Mouse (Mus musculus) intestine, embryonic 14.5 days (tissue): ENCODE data around the gene Ghrh. TPM values are rescaled to one million over a fixed set of nuclear protein-coding genes. Genes with fewer than 3 reads are reported as not detected.

Source experiments
- ATAC-seq: fragments of 200-750 bp; cut with Nextera tagmentation; replicated peaks from 2 replicates; pipeline ENCODE4 v1.8.0; 2017; ENCODE audit warnings: low read depth, moderate number of reproducible peaks, moderate TSS enrichment, moderate library complexity; ENCODE audit not compliant: low FRiP score, low TSS enrichment
- DNase-seq: peaks from one replicate; pipeline ENCODE4 v3.0.0-alpha.2; 2018; ENCODE audit warnings: low spot score
- H3K27ac ChIP-seq: fragments of 300-500 bp; sonication (generic); 2 replicates; pipeline ENCODE4 v1.5.1; 2014; ENCODE audit warnings: low read depth, mild to moderate bottlenecking, control low read depth
- H3K27me3 ChIP-seq: fragments of 300-500 bp; sonication (generic); replicated peaks from 2 replicates; pipeline ENCODE4 v1.6.1; 2014; ENCODE audit warnings: low read length, control low read depth; ENCODE audit not compliant: control insufficient read depth, insufficient read depth
- H3K36me3 ChIP-seq: fragments of 300-500 bp; sonication (generic); 2 replicates; pipeline ENCODE4 v1.6.1; 2014; ENCODE audit warnings: low read length, control low read depth; ENCODE audit not compliant: control insufficient read depth, insufficient read depth
- H3K4me1 ChIP-seq: fragments of 300-500 bp; sonication (generic); replicated peaks from 2 replicates; pipeline ENCODE4 v1.6.1; 2014; ENCODE audit warnings: low read length, control low read depth, mixed read lengths; ENCODE audit not compliant: control insufficient read depth, insufficient read depth
- H3K4me2 ChIP-seq: fragments of 300-500 bp; sonication (generic); 2 replicates; pipeline ENCODE4 v1.6.1; 2014; ENCODE audit warnings: low read length
- H3K4me3 ChIP-seq: fragments of 300-500 bp; sonication (generic); 2 replicates; pipeline ENCODE4 v1.5.1; 2014; ENCODE audit warnings: low read depth, low read length, control low read depth, mixed read lengths
- H3K9ac ChIP-seq: fragments of 300-500 bp; sonication (generic); 2 replicates; pipeline ENCODE4 v1.6.1; 2014; ENCODE audit warnings: mild to moderate bottlenecking, low read length
- H3K9me3 ChIP-seq: fragments of 300-500 bp; sonication (generic); 2 replicates; pipeline ENCODE4 v1.6.1; 2016; ENCODE audit warnings: low read length, control low read depth; ENCODE audit not compliant: control insufficient read depth
- WGBS: fragments of 180-500 bp; shearing (Covaris S2); extraction: QIAGEN DNeasy Blood & Tissue Kit; methylation state at CpG from one replicate; pipeline ENCODE4 v1.1.7; 2014; 5-methylcytosine and 5-hydroxymethylcytosine counted together
- polyA plus RNA-seq: library from polyadenylated mRNA; unstranded; fragments of >200 nt; fragmentation: Nextera tagmentation; extraction: Ambion mirVana; gene quantifications from 2 replicates; pipeline ENCODE4 v1.2.1, GENCODE M21; 2014

Gene Ghrh
- polyA plus RNA-seq, 1 experiment from 2014 or later, result 0.68 TPM

DNA sequence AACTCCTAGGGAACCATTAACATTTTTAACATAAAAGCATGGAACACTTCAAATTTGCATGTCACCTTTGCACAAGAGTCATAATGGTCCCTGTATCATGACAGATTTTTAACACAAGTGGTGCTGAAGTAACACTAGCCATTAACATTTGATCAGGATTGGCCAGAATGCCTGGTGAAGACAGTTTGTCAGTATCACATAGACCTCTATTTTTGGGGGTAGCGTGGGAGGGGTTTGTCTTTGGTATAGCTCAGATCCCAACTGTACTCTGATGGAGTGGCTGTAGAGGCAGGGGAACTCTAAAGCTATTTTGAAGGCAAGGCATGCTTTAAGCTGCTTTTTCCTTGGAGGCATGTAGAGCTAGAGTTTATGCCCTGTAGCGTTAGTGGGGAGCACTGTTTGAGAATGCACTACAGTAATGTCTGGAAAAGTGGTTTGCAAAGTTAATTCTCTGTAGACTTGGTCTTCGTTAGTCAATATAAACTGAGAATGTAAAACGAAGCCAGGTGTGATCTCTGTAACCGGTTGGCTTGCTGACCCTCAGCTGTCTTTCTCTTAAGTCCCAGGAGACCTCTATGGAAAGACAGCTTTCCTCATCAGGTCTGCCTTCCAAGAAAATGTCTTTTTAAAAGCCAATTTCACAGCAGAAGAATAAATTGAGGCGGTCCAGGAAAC, 36.2 kb downstream of the Ghrh start:
- Histone ChIP-seq H3K36me3 (peaks cover 86% of the 10 kb centered on the region), H3K9me3 (no peaks in the 10 kb centered on the region), H3K27ac (no peak overlapping the region), H3K9ac (no peak overlapping the region), H3K27me3 (no peaks in the 10 kb centered on the region), H3K4me1 (peaks cover 12% of the 10 kb centered on the region), H3K4me2 (no peak overlapping the region), H3K4me3 (no peak overlapping the region)
- ATAC-seq (no peak), DNase-seq (no peak)
- 89% methylated on average over 6 of the region's 6 CpGs for WGBS

DNA sequence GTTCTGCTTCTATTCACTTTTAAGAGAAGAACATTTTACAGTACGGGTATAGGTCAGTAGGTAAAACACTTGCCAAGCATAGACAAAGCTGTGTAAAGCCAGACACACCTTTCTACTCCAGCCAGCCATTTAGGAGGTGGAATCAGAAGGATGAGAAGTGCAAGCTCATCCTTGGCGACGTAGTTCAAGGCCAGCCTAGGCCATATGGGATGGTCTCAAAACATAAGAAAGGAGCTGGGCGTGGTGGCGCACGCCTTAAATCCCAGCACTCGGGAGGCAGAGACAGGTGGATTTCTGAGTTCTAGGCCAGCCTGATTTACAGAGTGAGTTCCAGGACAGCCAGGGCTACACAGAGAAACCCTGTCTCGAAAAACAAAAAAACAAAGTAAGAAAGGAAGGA, 37.7 kb downstream of the Ghrh start:
- peaks cover 85% of the 10 kb centered on the region for H3K36me3 ChIP-seq

DNA sequence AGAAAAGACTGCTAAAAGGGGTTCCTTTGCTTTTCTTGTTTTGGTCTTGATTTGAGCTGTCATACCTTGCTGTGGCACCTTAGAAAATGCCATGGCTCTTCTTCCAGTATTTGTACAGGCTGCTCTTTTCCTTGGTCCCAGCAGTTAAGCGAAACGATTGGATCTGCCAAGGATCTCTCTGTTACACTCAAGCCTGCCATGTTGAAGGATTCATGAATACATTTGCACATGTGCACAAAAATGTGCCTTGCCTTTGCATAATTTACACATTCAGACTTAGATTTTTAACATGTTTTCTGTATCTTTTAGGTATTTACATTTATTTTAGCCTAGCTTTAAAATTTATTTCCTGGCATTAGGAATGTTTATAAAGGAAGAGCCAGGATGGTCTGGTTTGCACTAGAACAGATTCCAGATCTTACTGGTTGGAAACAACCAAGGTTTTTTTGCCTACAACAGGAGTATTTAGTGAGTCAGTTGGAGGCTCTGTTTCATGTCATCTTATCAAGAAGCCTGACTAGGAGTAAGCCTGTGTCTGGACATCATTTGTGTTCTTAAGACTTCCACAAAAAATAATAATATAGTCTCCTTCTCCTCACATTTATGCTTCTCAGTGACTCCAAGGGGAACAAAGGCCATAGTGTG, 38.9 kb downstream of the Ghrh start:
- no peak overlapping the region for H3K4me3 ChIP-seq
- DNase-seq (no peak), ATAC-seq (peak; percentile 71)
- WGBS, result 29% methylated on average over 2 of the region's 2 CpGs
- peaks cover 82% of the 10 kb centered on the region for H3K36me3 ChIP-seq
- H3K4me2 ChIP-seq, result no peak overlapping the region
- peak overlapping the region; percentile 84 for H3K27ac ChIP-seq
- H3K9ac ChIP-seq, result no peak overlapping the region
- H3K4me1 ChIP-seq, result peaks cover 22% of the 10 kb centered on the region
- H3K9me3 ChIP-seq, result no peaks in the 10 kb centered on the region
- no peaks in the 10 kb centered on the region for H3K27me3 ChIP-seq

More for the DNA sequence above, 37.7 kb downstream of the Ghrh start:
- H3K9me3 ChIP-seq, result no peaks in the 10 kb centered on the region
- 0 out of 2 replicates have a peak overlapping the region, but pooled peaks have one; percentile 84 for H3K27ac ChIP-seq
- H3K4me1 ChIP-seq, result peaks cover 22% of the 10 kb centered on the region
- no peaks in the 10 kb centered on the region for H3K27me3 ChIP-seq
- ATAC-seq, result no peak
- 93% methylated on average over 8 of the region's 8 CpGs for WGBS
- H3K4me3 ChIP-seq, result no peak overlapping the region
- H3K9ac ChIP-seq, result no peak overlapping the region
- no peak for DNase-seq
- H3K4me2 ChIP-seq, result no peak overlapping the region

DNA sequence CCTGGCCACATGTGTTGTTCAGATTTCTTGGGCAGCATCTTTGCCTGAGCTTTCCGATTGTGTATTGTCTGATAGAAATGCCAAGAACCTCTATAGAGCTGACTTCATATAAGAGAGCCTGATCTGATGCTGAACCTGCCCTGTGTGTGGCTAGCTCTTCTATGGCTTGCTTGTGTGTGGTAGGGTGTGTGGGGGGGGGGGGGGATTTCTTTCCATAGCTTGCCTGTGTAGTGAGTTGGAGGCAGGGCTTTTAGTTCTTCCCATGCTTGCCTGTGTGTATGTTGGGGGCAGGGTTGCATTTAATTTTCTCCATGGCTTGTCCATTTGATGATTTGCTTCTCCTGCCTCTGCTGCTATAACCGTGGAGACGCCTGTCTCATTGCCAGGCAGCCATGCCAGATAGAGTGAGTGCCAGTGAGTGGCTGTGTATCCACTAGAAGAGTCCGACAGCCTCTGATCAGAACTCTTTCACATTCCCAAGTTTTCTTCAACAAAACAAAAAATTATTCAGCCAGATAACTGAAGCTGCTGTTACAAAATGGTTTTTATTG, 39.5 kb downstream of the Ghrh start:
- no peaks in the 10 kb centered on the region for H3K9me3 ChIP-seq
- H3K4me3 ChIP-seq, result no peak overlapping the region
- no peak for ATAC-seq
- WGBS, result 48% methylated on average over 4 of the region's 4 CpGs
- H3K4me2 ChIP-seq, result no peak overlapping the region
- H3K9ac ChIP-seq, result no peak overlapping the region
- peaks cover 82% of the 10 kb centered on the region for H3K36me3 ChIP-seq
- H3K4me1 ChIP-seq, result peaks cover 22% of the 10 kb centered on the region
- H3K27ac ChIP-seq, result peak overlapping the region; percentile 84
- H3K27me3 ChIP-seq, result no peaks in the 10 kb centered on the region
- no peak for DNase-seq

DNA sequence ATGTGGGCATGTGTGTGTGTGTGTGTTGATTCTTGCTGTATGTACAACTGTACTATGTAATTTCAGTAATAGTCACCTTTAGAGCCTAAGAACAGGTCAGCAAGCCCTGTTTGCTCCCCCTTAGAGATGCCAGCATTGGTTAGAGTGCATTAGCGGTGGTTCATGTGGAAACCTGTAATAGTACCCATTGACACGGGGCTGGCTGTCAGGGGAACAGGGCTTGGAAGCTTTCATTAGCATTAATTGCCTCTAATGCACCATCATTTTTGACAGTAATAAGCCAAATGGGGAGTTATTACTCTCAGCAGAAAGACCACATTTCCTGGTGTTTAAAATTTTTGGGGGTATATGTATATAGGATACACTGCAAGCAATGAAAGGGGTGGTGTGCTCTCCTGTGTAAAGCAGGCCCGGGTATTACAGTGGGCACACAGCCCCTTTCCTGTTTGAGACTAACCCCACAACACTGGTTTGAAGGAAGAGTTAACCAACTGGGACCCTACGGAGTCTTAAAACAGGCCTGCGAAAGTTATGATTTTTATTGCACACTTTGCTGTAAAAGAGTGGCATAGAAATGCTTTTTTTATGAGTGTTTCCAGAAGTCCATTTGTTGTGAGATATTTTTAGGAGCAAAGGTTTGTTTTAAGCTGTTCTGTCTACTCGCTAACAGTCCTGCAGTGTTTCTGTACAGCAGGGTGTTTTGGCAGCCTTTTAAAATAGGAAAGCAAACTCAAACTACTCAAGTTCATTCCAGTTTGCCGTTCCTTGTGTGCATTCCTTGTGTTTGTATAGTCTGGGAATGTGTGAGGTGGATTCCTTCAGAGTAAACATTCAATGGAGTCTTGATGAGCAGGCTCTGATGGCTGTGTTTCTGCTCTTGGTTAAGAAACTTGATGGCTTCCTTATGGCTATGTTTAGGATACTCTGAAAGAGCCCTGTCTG, 40.9 kb downstream of the Ghrh start:
- no peak overlapping the region for H3K9ac ChIP-seq
- WGBS, result 35% methylated on average over 7 of the region's 7 CpGs
- H3K9me3 ChIP-seq, result no peaks in the 10 kb centered on the region
- H3K4me1 ChIP-seq, result peaks cover 22% of the 10 kb centered on the region
- DNase-seq, result no peak
- no peak overlapping the region for H3K4me2 ChIP-seq
- H3K27ac ChIP-seq, result peak overlapping the region; percentile 84
- H3K36me3 ChIP-seq, result peaks cover 83% of the 10 kb centered on the region
- peak; percentile 46; the same call in 1 of the 2 replicates for ATAC-seq
- no peak overlapping the region for H3K4me3 ChIP-seq
- H3K27me3 ChIP-seq, result no peaks in the 10 kb centered on the region

DNA sequence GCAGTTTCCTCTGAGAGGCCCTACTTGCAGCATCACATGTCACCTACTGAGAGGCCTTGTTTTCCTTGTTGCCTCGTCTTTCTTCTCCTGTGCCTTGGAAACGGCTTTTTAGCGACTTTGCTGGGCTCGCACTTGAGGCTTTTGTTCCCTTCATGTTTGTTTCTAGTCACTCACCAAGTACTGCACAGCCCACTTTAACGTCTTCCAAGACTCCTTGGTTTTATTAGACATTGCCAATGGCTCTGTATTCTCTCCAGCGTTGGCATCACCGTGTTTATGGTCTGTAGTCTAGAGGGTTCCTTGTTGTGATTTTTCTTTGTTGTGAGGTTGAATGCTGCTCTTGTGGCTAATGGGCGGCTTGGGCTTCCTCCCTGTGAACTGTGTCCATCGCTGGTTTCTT, 44.2 kb downstream of the Ghrh start:
- peaks cover 85% of the 10 kb centered on the region for H3K36me3 ChIP-seq
- WGBS, result 81% methylated on average over 9 of the region's 9 CpGs
- H3K27me3 ChIP-seq, result no peaks in the 10 kb centered on the region
- peaks cover 20% of the 10 kb centered on the region for H3K4me1 ChIP-seq
- no peak overlapping the region for H3K4me3 ChIP-seq
- H3K9ac ChIP-seq, result no peak overlapping the region
- DNase-seq (no peak), ATAC-seq (no peak)
- no peak overlapping the region for H3K27ac ChIP-seq
- H3K9me3 ChIP-seq, result no peaks in the 10 kb centered on the region
- H3K4me2 ChIP-seq, result no peak overlapping the region

DNA sequence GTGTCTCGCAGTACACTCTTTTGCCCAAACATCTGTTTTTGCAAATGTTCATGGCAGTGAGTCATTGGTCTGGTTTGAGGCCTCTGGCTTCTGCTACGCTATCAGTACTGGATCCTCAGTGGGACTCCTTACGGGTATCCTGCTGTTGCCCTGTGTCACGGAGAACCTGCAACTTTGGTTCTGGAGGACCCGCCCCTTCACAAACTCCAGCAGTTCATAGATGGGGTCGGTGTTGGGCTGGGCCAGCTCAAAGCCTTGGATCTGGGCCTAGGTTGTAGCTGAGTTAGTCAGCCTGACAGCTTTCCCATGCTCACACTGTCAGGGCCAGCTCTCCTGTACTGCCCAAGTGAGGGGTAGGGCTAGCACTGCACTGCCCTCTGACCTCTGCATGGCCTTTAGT, 47.3 kb downstream of the Ghrh start:
- no peaks in the 10 kb centered on the region for H3K9me3 ChIP-seq
- H3K9ac ChIP-seq, result no peak overlapping the region
- H3K27ac ChIP-seq, result no peak overlapping the region
- no peak overlapping the region for H3K4me2 ChIP-seq
- no peak overlapping the region for H3K4me3 ChIP-seq
- whole genome bisulfite sequencing, result 87% methylated on average over 6 of the region's 6 CpGs
- DNase-seq, result no peak
- ATAC-seq, result no peak
- H3K4me1 ChIP-seq, result peaks cover 1% of the 10 kb centered on the region; the same call in 1 of the 2 replicates
- H3K27me3 ChIP-seq, result no peaks in the 10 kb centered on the region
- H3K36me3 ChIP-seq, result peaks cover 96% of the 10 kb centered on the region

DNA sequence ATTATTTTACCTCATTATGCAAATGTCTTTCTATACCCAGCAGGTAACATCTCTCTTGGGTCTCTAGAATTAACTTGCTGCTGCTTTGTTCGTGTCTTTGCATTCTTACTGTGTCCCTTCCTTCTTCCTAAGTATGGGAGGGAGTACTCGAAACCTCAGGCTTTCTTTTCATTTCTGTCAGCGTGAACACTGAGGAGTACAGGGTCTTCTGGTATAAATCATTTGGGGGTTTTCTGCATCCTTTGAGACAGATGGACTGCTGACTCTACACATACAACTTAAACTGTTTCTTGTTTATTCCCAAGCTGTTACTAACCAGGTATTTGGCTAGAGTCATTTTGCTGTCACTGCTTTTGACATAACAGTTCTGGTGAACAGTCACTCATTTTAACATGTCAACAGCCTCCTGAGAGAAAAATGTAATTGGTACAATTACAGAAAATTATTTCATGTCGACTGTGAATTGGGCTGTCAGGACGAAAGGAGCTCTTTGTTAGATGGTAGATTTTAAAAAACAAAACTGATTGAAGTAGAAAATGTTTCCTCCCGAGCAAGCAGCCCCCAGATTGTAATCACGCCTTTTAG, 51.1 kb downstream of the Ghrh start:
- H3K4me2 ChIP-seq, result no peak overlapping the region
- no peaks in the 10 kb centered on the region for H3K9me3 ChIP-seq
- no peaks in the 10 kb centered on the region for H3K4me1 ChIP-seq
- H3K27ac ChIP-seq, result no peak overlapping the region
- H3K27me3 ChIP-seq, result no peaks in the 10 kb centered on the region
- 74% methylated on average over 7 of the region's 7 CpGs for WGBS
- peaks cover 98% of the 10 kb centered on the region for H3K36me3 ChIP-seq
- H3K9ac ChIP-seq, result no peak overlapping the region
- no peak for DNase-seq
- no peak for ATAC-seq
- no peak overlapping the region for H3K4me3 ChIP-seq
